Comparison of ENCODE assay signal across 19 mouse cellular contexts in genomic region chr3:51731949-51732636, GRCm38 (mm10).
DNase-seq lines count a peak whose midpoint lies in the region; ATAC-seq and TF ChIP-seq lines count a peak whose summit lies in the region.
"Had no signal": no experiment of that assay in that cellular context is flagged by ENCODE, and none has a peak within 500 bp of the region (broad histone marks: within the 10 kb centered on the region; RNA-seq: fewer than 3 reads in every experiment).

No protein-coding gene starts in this region.

- H3K9ac ChIP-seq in forebrain, postnatal 0 days: no peak overlapping the region
- H3K9ac ChIP-seq in CH12.LX (ENCODE audit: insufficient read depth, low read depth): no peak overlapping the region
- no peak overlapping the region for H3K9ac ChIP-seq in hindbrain, embryonic 13.5 days
- no peak overlapping the region for H3K9ac ChIP-seq in midbrain, embryonic 15.5 days
- H3K9ac ChIP-seq: embryonic facial prominence, embryonic 15.5 days; heart, embryonic 13.5 days; intestine, embryonic 15.5 days; liver, embryonic 12.5 days had no signal

- H3K79me2 ChIP-seq in CH12.LX (replicated peaks; ENCODE audit: control insufficient read depth, extremely low read depth, insufficient read depth, poor library complexity, severe bottlenecking): no peaks in the 10 kb centered on the region

- dilution Hi-C loops in CH12.LX (cut with MboI; ENCODE audit: extremely low pct_ligation_motif_present, extremely low pct_unique_long_range_greater_than_20kb, low sequenced_read_pairs): no loop called here

- H3K36me3 ChIP-seq in forebrain, embryonic 10.5 days (replicated peaks): no peaks in the 10 kb centered on the region
- no peaks in the 10 kb centered on the region for H3K36me3 ChIP-seq in forebrain, postnatal 0 days (ENCODE audit: insufficient read depth)
- H3K36me3 ChIP-seq in CH12.LX (replicated peaks in 1 of 2; ENCODE audit: control insufficient read depth in 1 of 2, insufficient read depth in 1 of 2, low read length in 1 of 2): no peaks in the 10 kb centered on the region
- no peaks in the 10 kb centered on the region for H3K36me3 ChIP-seq in hindbrain, embryonic 13.5 days
- H3K36me3 ChIP-seq in midbrain, embryonic 15.5 days (replicated peaks): no peaks in the 10 kb centered on the region
- H3K36me3 ChIP-seq: embryonic facial prominence, embryonic 15.5 days; heart, embryonic 13.5 days; intestine, embryonic 15.5 days; liver, embryonic 12.5 days had no signal

- no peak overlapping the region for H3K4me3 ChIP-seq in forebrain, embryonic 10.5 days
- no peak overlapping the region for H3K4me3 ChIP-seq in forebrain, postnatal 0 days (ENCODE audit: low read depth, low read length)
- H3K4me3 ChIP-seq in CH12.LX (replicated peaks in 1 of 3; ENCODE audit: low read depth in 2 of 3, low read length in 2 of 3, poor library complexity in 1 of 3): peak overlapping the region in 1 of 3 experiments; percentile 24
- H3K4me3 ChIP-seq in hindbrain, embryonic 13.5 days: no peak overlapping the region
- H3K4me3 ChIP-seq in midbrain, embryonic 15.5 days: no peak overlapping the region
- H3K4me3 ChIP-seq: embryonic facial prominence, embryonic 15.5 days; heart, embryonic 13.5 days; intestine, embryonic 15.5 days; left cerebral cortex, adult 2 months; liver, embryonic 12.5 days had no signal

- no peak for TF ChIP-seq POLR2A in CH12.LX (IDR thresholded peaks at IDR 0.05; ENCODE audit: low read depth, low read length)

- no peaks in the 10 kb centered on the region for H3K27me3 ChIP-seq in forebrain, embryonic 10.5 days (ENCODE audit: poor library complexity, severe bottlenecking)
- H3K27me3 ChIP-seq in forebrain, postnatal 0 days (ENCODE audit: insufficient read depth, low read length): no peaks in the 10 kb centered on the region
- no peaks in the 10 kb centered on the region for H3K27me3 ChIP-seq in CH12.LX (replicated peaks)
- no peaks in the 10 kb centered on the region for H3K27me3 ChIP-seq in hindbrain, embryonic 13.5 days
- no peaks in the 10 kb centered on the region for H3K27me3 ChIP-seq in midbrain, embryonic 15.5 days (replicated peaks)
- H3K27me3 ChIP-seq: embryonic facial prominence, embryonic 15.5 days; intestine, embryonic 15.5 days; liver, embryonic 12.5 days; megakaryocyte, embryonic 14.5 days had no signal

- H3K9me3 ChIP-seq in forebrain, embryonic 10.5 days: no peaks in the 10 kb centered on the region
- H3K9me3 ChIP-seq in forebrain, postnatal 0 days (ENCODE audit: low read length): no peaks in the 10 kb centered on the region
- H3K9me3 ChIP-seq in CH12.LX (replicated peaks; ENCODE audit: low read length): no peaks in the 10 kb centered on the region
- no peaks in the 10 kb centered on the region for H3K9me3 ChIP-seq in hindbrain, embryonic 13.5 days
- H3K9me3 ChIP-seq in midbrain, embryonic 15.5 days: no peaks in the 10 kb centered on the region
- H3K9me3 ChIP-seq: embryonic facial prominence, embryonic 15.5 days; heart, embryonic 13.5 days; intestine, embryonic 15.5 days; liver, embryonic 12.5 days; megakaryocyte, embryonic 14.5 days had no signal

- DNase-seq in forebrain, embryonic 10.5 days (ENCODE audit: extremely low spot score, low spot score): no peak
- DNase-seq in forebrain, postnatal 0 days: no peak
- DNase-seq in CH12.LX (ENCODE audit: extremely low read depth): no peak
- no peak for DNase-seq in cerebellum, adult 18-20 months
- DNase-seq in lung, postnatal 25 days (ENCODE audit: low spot score): no peak
- no peak for DNase-seq in kidney, postnatal 14 days
- DNase-seq: adrenal gland, postnatal 10 days; cerebellum, adult 9-11 months; heart, postnatal 36 days; lung, postnatal 10 days; right cerebral cortex, postnatal 14 days had no signal

- no peak for TF ChIP-seq CTCF in forebrain, postnatal 0 days (IDR thresholded peaks at IDR 0.05; ENCODE audit: low read depth)
- TF ChIP-seq CTCF in CH12.LX (conservative IDR thresholded peaks at IDR 0.05 in 1 of 2, IDR thresholded peaks at IDR 0.05 in 1 of 2; ENCODE audit: low read depth in 2 of 2, low read length in 2 of 2): no peak

- peaks cover 26% of the 10 kb centered on the region for H3K4me1 ChIP-seq in forebrain, embryonic 10.5 days
- peaks cover 18% of the 10 kb centered on the region for H3K4me1 ChIP-seq in forebrain, postnatal 0 days (ENCODE audit: insufficient read depth)
- peaks cover 5 to 37% of the 10 kb centered on the region in 2 experiments; a peak in 3 of 4 replicates for H3K4me1 ChIP-seq in CH12.LX (ENCODE audit: control insufficient read depth in 1 of 2, insufficient read depth in 2 of 2)
- H3K4me1 ChIP-seq in hindbrain, embryonic 13.5 days (replicated peaks): peaks cover 41% of the 10 kb centered on the region
- peaks cover 40% of the 10 kb centered on the region for H3K4me1 ChIP-seq in midbrain, embryonic 15.5 days

- ATAC-seq in forebrain, postnatal 0 days: no peak
- ATAC-seq in hindbrain, embryonic 13.5 days (ENCODE audit: low FRiP score): peak; percentile 14; the same call in 1 of the 2 replicates
- peak; percentile 9; the same call in 1 of the 2 replicates for ATAC-seq in midbrain, embryonic 15.5 days (replicated peaks)
- ATAC-seq: intestine, embryonic 15.5 days; liver, embryonic 12.5 days had no signal

- TF ChIP-seq EP300 in CH12.LX (IDR thresholded peaks at IDR 0.05; ENCODE audit: low read length): no peak

- 92% methylated on average over 16 of the region's 16 CpGs for WGBS in forebrain, embryonic 10.5 days
- WGBS in forebrain, postnatal 0 days: 79% methylated on average over 16 of the region's 16 CpGs
- WGBS in hindbrain, embryonic 13.5 days: 55% methylated on average over 16 of the region's 16 CpGs
- WGBS in midbrain, embryonic 15.5 days: 61% methylated on average over 16 of the region's 16 CpGs

- no peak for TF ChIP-seq RAD21 in CH12.LX (IDR thresholded peaks at IDR 0.05; ENCODE audit: low read depth, low read length)

- in situ Hi-C loops in CH12.LX (cut with MboI; ENCODE audit: low pct_ligation_motif_present, low pct_unique_long_range_greater_than_20kb, low sequenced_read_pairs): no loop called here

- H3K4me2 ChIP-seq in forebrain, postnatal 0 days (ENCODE audit: low read depth): no peak overlapping the region
- H3K4me2 ChIP-seq in CH12.LX (ENCODE audit: insufficient read depth, low read depth, poor library complexity, severe bottlenecking): peak overlapping the region; percentile 41
- H3K4me2 ChIP-seq in hindbrain, embryonic 13.5 days: no peak overlapping the region
- H3K4me2 ChIP-seq in midbrain, embryonic 15.5 days: no peak overlapping the region
- H3K4me2 ChIP-seq: embryonic facial prominence, embryonic 15.5 days; heart, embryonic 13.5 days; intestine, embryonic 15.5 days; liver, embryonic 12.5 days had no signal

- H3K27ac ChIP-seq in forebrain, embryonic 10.5 days: 0 out of 2 replicates have a peak overlapping the region, but pooled peaks have one; percentile 35
- no peak overlapping the region for H3K27ac ChIP-seq in forebrain, postnatal 0 days (ENCODE audit: low read depth, low read length)
- H3K27ac ChIP-seq in CH12.LX (ENCODE audit: insufficient read depth, low read depth): no peak overlapping the region
- H3K27ac ChIP-seq in hindbrain, embryonic 13.5 days: peak overlapping the region; percentile 81
- peak overlapping the region; percentile 8 for H3K27ac ChIP-seq in midbrain, embryonic 15.5 days
- H3K27ac ChIP-seq: embryonic facial prominence, embryonic 15.5 days; heart, embryonic 13.5 days; intestine, embryonic 15.5 days; left cerebral cortex, adult 2 months; liver, embryonic 12.5 days had no signal

TF ChIP-seq in CH12.LX, 34 proteins besides CTCF, POLR2A, EP300 and RAD21:
- TF ChIP-seq CHD1 (IDR thresholded peaks at IDR 0.05; ENCODE audit: low read depth, low read length) (no peak), NRF1 (IDR thresholded peaks at IDR 0.05; ENCODE audit: low read depth, low read length) (peak; percentile 72)

Comparison
In these comparisons a context has a peak if more than half of its experiments do, and no peak if none do; other contexts are left out.
1. H3K27ac ChIP-seq: peak in forebrain, embryonic 10.5 days (single experiment), hindbrain, embryonic 13.5 days (single experiment) and midbrain, embryonic 15.5 days (single experiment); none in forebrain, postnatal 0 days (single experiment) and CH12.LX (single experiment).